ENCODE assay signal across 23 mouse cellular contexts in the genomic region with DNA sequence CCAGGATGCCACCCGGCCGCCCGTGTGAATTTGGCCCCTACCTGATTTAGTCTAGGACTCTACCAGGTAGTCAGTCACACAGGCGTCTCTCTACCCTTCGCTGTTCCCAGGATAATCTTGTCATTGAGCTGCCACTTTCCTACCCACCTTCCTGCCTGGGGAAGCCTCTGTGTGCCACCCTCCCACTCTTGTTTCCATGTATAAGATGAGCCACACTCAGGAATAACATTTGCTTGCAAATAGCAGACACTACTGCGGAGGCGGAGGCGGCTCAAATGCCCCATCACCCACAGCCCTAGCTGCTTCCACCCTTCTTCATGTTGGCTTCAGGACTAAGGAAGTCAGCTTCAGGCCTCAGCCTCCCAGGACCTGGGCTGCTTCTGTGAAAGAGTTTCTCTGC. TPM values are rescaled to one million over a fixed set of nuclear protein-coding genes. Genes with fewer than 3 reads are reported as not detected.
DNase-seq lines count a peak whose midpoint lies in the region; ATAC-seq and TF ChIP-seq lines count a peak whose summit lies in the region.
"Had no signal": no experiment of that assay in that cellular context is flagged by ENCODE, and none has a peak within 500 bp of the region (broad histone marks: within the 10 kb centered on the region; RNA-seq: fewer than 3 reads in every experiment).

No protein-coding gene starts in this region.

- no peak overlapping the region for H3K9ac ChIP-seq in embryonic facial prominence, embryonic 12.5 days
- no peak overlapping the region for H3K9ac ChIP-seq in midbrain, postnatal 0 days (replicated peaks; ENCODE audit: low read length, poor library complexity, severe bottlenecking)
- H3K9ac ChIP-seq in intestine, postnatal 0 days (ENCODE audit: low read depth, low read length), result no peak overlapping the region
- H3K9ac ChIP-seq: embryonic facial prominence, embryonic 13.5 days; heart, embryonic 13.5 days; hindbrain, embryonic 15.5 days; lung, embryonic 15.5 days; midbrain, embryonic 12.5 days; neural tube, embryonic 15.5 days had no signal

- TF ChIP-seq CTCF in midbrain, postnatal 0 days (IDR thresholded peaks at IDR 0.05), result no peak
- TF ChIP-seq CTCF in intestine, postnatal 0 days (IDR thresholded peaks at IDR 0.05; ENCODE audit: low read depth), result no peak

- ATAC-seq in embryonic facial prominence, embryonic 12.5 days (ENCODE audit: insufficient number of reproducible peaks, insufficient read depth, low FRiP score, low TSS enrichment), result no peak
- ATAC-seq in midbrain, postnatal 0 days (ENCODE audit: low FRiP score), result no peak
- ATAC-seq in intestine, postnatal 0 days, result no peak
- ATAC-seq: forebrain, embryonic 16.5 days; intestine, embryonic 16.5 days had no signal

- H3K4me1 ChIP-seq in embryonic facial prominence, embryonic 12.5 days, result no peaks in the 10 kb centered on the region
- H3K4me1 ChIP-seq in embryonic facial prominence, embryonic 10.5 days, result peaks cover 32% of the 10 kb centered on the region
- H3K4me1 ChIP-seq in midbrain, embryonic 10.5 days, result peaks cover 29% of the 10 kb centered on the region
- peaks cover 10% of the 10 kb centered on the region for H3K4me1 ChIP-seq in midbrain, postnatal 0 days (ENCODE audit: insufficient read depth, low read length)
- no peaks in the 10 kb centered on the region for H3K4me1 ChIP-seq in intestine, postnatal 0 days (replicated peaks; ENCODE audit: control insufficient read depth, insufficient read depth, low read length)
- H3K4me1 ChIP-seq: embryonic facial prominence, embryonic 13.5 days; heart, embryonic 13.5 days; lung, embryonic 15.5 days had no signal

- DNase-seq in embryonic facial prominence, embryonic 10.5 days (ENCODE audit: low spot score), result no peak
- no peak for DNase-seq in midbrain, embryonic 10.5 days (ENCODE audit: low spot score)
- no peak for DNase-seq in midbrain, postnatal 0 days (ENCODE audit: low spot score)
- DNase-seq in left cerebral cortex, postnatal 25 days (ENCODE audit: low spot score in 2 of 2), result peak; percentile 63 to 91
- peak; percentile 66 for DNase-seq in right cerebral cortex, postnatal 25 days
- DNase-seq in gastrocnemius, postnatal 25 days, result no peak
- DNase-seq: adrenal gland, adult 8-10 months; cerebellum, adult 9-11 months; heart, adult 11 months; heart, postnatal 36 days had no signal

- H3K9me3 ChIP-seq in embryonic facial prominence, embryonic 12.5 days, result 0 out of 2 replicates have a peak, but pooled peaks cover 8% of the 10 kb centered on the region
- H3K9me3 ChIP-seq in embryonic facial prominence, embryonic 10.5 days, result peaks cover 7% of the 10 kb centered on the region; the same call in 1 of the 2 replicates
- H3K9me3 ChIP-seq in midbrain, embryonic 10.5 days (replicated peaks), result peaks cover 9% of the 10 kb centered on the region; the same call in 1 of the 2 replicates
- peaks cover 6% of the 10 kb centered on the region; the same call in 1 of the 2 replicates for H3K9me3 ChIP-seq in midbrain, postnatal 0 days (ENCODE audit: low read length)
- no peaks in the 10 kb centered on the region for H3K9me3 ChIP-seq in intestine, postnatal 0 days (ENCODE audit: control insufficient read depth)
- H3K9me3 ChIP-seq: hindbrain, embryonic 15.5 days; lung, embryonic 15.5 days; neural tube, embryonic 15.5 days had no signal

- no peak overlapping the region for H3K4me3 ChIP-seq in embryonic facial prominence, embryonic 12.5 days
- H3K4me3 ChIP-seq in embryonic facial prominence, embryonic 10.5 days, result no peak overlapping the region
- no peak overlapping the region for H3K4me3 ChIP-seq in midbrain, embryonic 10.5 days
- no peak overlapping the region for H3K4me3 ChIP-seq in midbrain, postnatal 0 days (ENCODE audit: low read depth, low read length)
- H3K4me3 ChIP-seq in intestine, postnatal 0 days (ENCODE audit: low read depth, low read length), result no peak overlapping the region
- H3K4me3 ChIP-seq: embryonic facial prominence, embryonic 13.5 days; heart, embryonic 13.5 days; hindbrain, embryonic 15.5 days; lung, embryonic 15.5 days; midbrain, embryonic 12.5 days; myocyte; neural tube, embryonic 15.5 days had no signal

- no peak overlapping the region for H3K4me2 ChIP-seq in embryonic facial prominence, embryonic 12.5 days (replicated peaks)
- no peak overlapping the region for H3K4me2 ChIP-seq in midbrain, postnatal 0 days (ENCODE audit: low read depth, low read length, poor library complexity, severe bottlenecking)
- H3K4me2 ChIP-seq in intestine, postnatal 0 days (replicated peaks; ENCODE audit: low read depth), result no peak overlapping the region
- H3K4me2 ChIP-seq: embryonic facial prominence, embryonic 13.5 days; heart, embryonic 13.5 days; hindbrain, embryonic 15.5 days; lung, embryonic 15.5 days; midbrain, embryonic 12.5 days; neural tube, embryonic 15.5 days had no signal

- no peaks in the 10 kb centered on the region for H3K27me3 ChIP-seq in embryonic facial prominence, embryonic 12.5 days
- peaks cover 15% of the 10 kb centered on the region; the same call in 1 of the 2 replicates for H3K27me3 ChIP-seq in embryonic facial prominence, embryonic 10.5 days (replicated peaks; ENCODE audit: low read depth, poor library complexity, severe bottlenecking)
- H3K27me3 ChIP-seq in midbrain, embryonic 10.5 days (ENCODE audit: low read depth, poor library complexity, severe bottlenecking), result peaks cover 30% of the 10 kb centered on the region
- H3K27me3 ChIP-seq in midbrain, postnatal 0 days (ENCODE audit: insufficient read depth, low read length), result no peaks in the 10 kb centered on the region
- no peaks in the 10 kb centered on the region for H3K27me3 ChIP-seq in intestine, postnatal 0 days (replicated peaks; ENCODE audit: control insufficient read depth, insufficient read depth, low read length)
- H3K27me3 ChIP-seq: embryonic facial prominence, embryonic 13.5 days; hindbrain, embryonic 15.5 days; neural tube, embryonic 15.5 days; Patski had no signal

- no peaks in the 10 kb centered on the region for H3K36me3 ChIP-seq in embryonic facial prominence, embryonic 12.5 days
- no peaks in the 10 kb centered on the region for H3K36me3 ChIP-seq in embryonic facial prominence, embryonic 10.5 days (replicated peaks)
- no peaks in the 10 kb centered on the region for H3K36me3 ChIP-seq in midbrain, embryonic 10.5 days
- H3K36me3 ChIP-seq in midbrain, postnatal 0 days (ENCODE audit: insufficient read depth, low read length), result no peaks in the 10 kb centered on the region
- no peaks in the 10 kb centered on the region for H3K36me3 ChIP-seq in intestine, postnatal 0 days (ENCODE audit: control insufficient read depth, insufficient read depth)
- H3K36me3 ChIP-seq: embryonic facial prominence, embryonic 13.5 days; heart, embryonic 13.5 days; hindbrain, embryonic 15.5 days; lung, embryonic 15.5 days; midbrain, embryonic 12.5 days; neural tube, embryonic 15.5 days had no signal

- WGBS in embryonic facial prominence, embryonic 12.5 days, result 86% methylated on average over 8 of the region's 8 CpGs
- WGBS in embryonic facial prominence, embryonic 10.5 days, result 89% methylated on average over 8 of the region's 8 CpGs
- 84% methylated on average over 8 of the region's 8 CpGs for WGBS in midbrain, embryonic 10.5 days
- 85% methylated on average over 8 of the region's 8 CpGs for WGBS in midbrain, postnatal 0 days
- WGBS in intestine, postnatal 0 days, result 86% methylated on average over 8 of the region's 8 CpGs

- peak overlapping the region; percentile 3; the same call in 1 of the 2 replicates for H3K27ac ChIP-seq in embryonic facial prominence, embryonic 12.5 days
- no peak overlapping the region for H3K27ac ChIP-seq in embryonic facial prominence, embryonic 10.5 days (replicated peaks)
- H3K27ac ChIP-seq in midbrain, embryonic 10.5 days (replicated peaks), result 0 out of 2 replicates have a peak overlapping the region, but pooled peaks have one; percentile 38
- H3K27ac ChIP-seq in midbrain, postnatal 0 days (ENCODE audit: low read depth, low read length), result no peak overlapping the region
- no peak overlapping the region for H3K27ac ChIP-seq in intestine, postnatal 0 days (ENCODE audit: low read depth, low read length)
- H3K27ac ChIP-seq: embryonic facial prominence, embryonic 13.5 days; heart, embryonic 13.5 days; hindbrain, embryonic 15.5 days; lung, embryonic 15.5 days; macrophage; midbrain, embryonic 12.5 days; neural tube, embryonic 15.5 days had no signal

- intact Hi-C loops in left cerebral cortex, postnatal 25 days (cut with DNase I), result no loop called here

RNA-seq across cellular contexts. Expression of a gene that starts 14.4 kb away (rescaled TPM):
- polyA plus RNA-seq in embryonic facial prominence, embryonic 12.5 days (2016; fragmentation: Nextera tagmentation; extraction: Ambion mirVana), result 275 and 279 TPM in 2 replicates
- polyA plus RNA-seq in embryonic facial prominence, embryonic 10.5 days (2016; fragmentation: Nextera tagmentation; extraction: Ambion mirVana), result 147 TPM in 2 replicates
- 119 and 136 TPM in 2 replicates for polyA plus RNA-seq in midbrain, embryonic 10.5 days (2016; fragmentation: Nextera tagmentation; extraction: Ambion mirVana)
- total RNA-seq in midbrain, postnatal 0 days (2014; rRNA removed), result 172 and 176 TPM in 2 replicates
- 110 and 126 TPM in 2 replicates for polyA plus RNA-seq in midbrain, postnatal 0 days (2015; fragmentation: Nextera tagmentation; extraction: Ambion mirVana)
- total RNA-seq in left cerebral cortex, postnatal 25 days (2021), result 100 to 1,000 TPM; 138 to 157 TPM
- 10 to 100 TPM; 18.7 to 19.5 TPM for total RNA-seq in gastrocnemius, postnatal 25 days (2021)
- 42.8 and 45.2 TPM in 2 replicates for polyA plus RNA-seq in intestine, postnatal 0 days (2015; fragmentation: Nextera tagmentation; extraction: Ambion mirVana)

Comparison
In these comparisons a context has a peak if more than half of its experiments do, and no peak if none do; other contexts are left out.
1. H3K27ac ChIP-seq: peak in embryonic facial prominence, embryonic 12.5 days (single experiment) and midbrain, embryonic 10.5 days (single experiment); none in embryonic facial prominence, embryonic 10.5 days (single experiment), midbrain, postnatal 0 days (single experiment) and intestine, postnatal 0 days (single experiment).
2. DNase-seq: peak in left cerebral cortex, postnatal 25 days (2 of 2) and right cerebral cortex, postnatal 25 days (single experiment); none in embryonic facial prominence, embryonic 10.5 days (single experiment), midbrain, embryonic 10.5 days (single experiment), midbrain, postnatal 0 days (single experiment) and gastrocnemius, postnatal 25 days (single experiment).